Mouse (Mus musculus): ENCODE measurements around the gene Ptprm. TPM values are rescaled to one million over a fixed set of nuclear protein-coding genes. Genes with fewer than 3 reads are reported as not detected.

Ptprm gene
- polyA plus RNA-seq, 1 experiment from 2014 or later = 35.9 TPM

DNA sequence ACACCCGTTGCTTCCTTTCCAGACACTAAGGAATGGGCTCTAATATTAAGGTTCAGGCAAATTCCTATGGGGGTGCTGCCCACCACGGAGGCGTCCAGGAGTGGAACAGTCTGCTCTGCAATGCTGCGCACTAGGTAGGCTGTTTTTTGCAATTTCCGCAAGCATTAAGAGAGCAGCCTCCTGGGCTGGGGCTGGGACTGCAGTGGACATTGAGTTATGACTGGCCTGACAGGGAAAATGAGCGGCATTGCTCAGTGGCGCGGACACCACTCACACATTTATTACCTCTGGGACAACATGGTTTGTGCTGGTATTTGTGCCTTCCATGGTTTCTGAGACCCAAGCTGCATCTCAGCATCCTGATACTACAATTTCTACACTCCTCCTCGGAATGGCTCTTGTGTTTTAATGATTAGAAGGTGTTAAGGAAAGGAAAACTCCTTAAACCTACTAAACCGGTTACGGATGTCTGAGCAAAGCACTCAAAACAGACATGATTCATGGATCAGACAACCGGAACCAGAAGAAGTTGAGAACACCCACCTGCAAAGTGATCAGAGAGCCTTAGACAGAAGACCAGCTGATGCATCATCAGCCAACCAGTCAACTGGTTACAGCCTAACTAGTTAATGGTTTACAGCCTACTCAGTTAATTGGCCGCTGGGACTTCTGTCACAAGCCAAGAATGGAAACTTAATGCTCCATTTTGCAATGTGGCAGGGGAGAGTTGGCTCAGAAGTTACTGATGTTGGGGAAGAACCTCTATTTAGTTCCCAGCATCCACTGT is 76.9 kb downstream of the Ptprm start:
- H3K4me1 ChIP-seq (ENCODE audit: insufficient read depth, low read depth, low read length) = peaks cover 9% of the 10 kb centered on the region; the same call in 1 of the 2 replicates
- no peak for TF ChIP-seq EP300 (IDR thresholded peaks at IDR 0.05)
- no peaks in the 10 kb centered on the region for H3K27me3 ChIP-seq (replicated peaks; ENCODE audit: insufficient read depth, low read length)
- no peaks in the 10 kb centered on the region for H3K36me3 ChIP-seq (ENCODE audit: insufficient read depth, low read length)
- H3K27ac ChIP-seq (ENCODE audit: low read length) = no peak overlapping the region
- DNase-seq (ENCODE audit: low spot score) (no peak), ATAC-seq (no peak)
- H3K4me2 ChIP-seq (replicated peaks; ENCODE audit: low read depth, low read length) = no peak overlapping the region
- H3K4me3 ChIP-seq (ENCODE audit: low read depth, low read length) = no peak overlapping the region
- no peaks in the 10 kb centered on the region for H3K9me3 ChIP-seq (ENCODE audit: low read length)
- no peak overlapping the region for H3K9ac ChIP-seq (replicated peaks; ENCODE audit: low read depth)
- WGBS = 83% methylated on average over 13 of the region's 13 CpGs

DNA sequence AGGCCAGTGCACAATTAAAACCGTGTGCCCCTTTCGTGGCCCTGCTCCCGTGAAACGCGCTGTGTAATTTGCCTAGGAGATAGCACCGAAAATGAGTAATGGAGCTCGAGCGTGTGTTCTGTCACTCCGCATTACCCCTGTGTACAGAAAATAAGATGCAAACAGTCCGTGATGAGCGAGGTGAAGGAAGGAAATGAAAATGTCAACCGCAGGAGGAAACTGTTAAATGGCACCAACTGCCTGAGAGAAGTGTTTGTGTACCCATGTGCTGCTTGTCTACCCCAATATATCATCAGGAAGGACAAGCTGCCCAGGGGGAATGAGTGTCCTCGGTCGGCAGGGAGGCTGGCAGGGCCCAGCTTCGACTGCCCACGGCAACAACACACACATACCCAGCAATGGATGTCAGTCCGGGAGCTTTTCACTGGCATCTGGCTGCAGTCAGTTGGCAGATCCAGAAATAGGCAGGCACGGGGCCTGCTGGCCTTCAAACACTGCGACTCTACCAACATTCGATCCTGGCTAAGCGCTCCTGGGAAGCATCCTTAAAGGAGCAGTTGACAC is 79.6 kb downstream of the Ptprm start:
- DNase-seq (ENCODE audit: low spot score) (no peak), ATAC-seq (no peak)
- Histone ChIP-seq H3K9me3 (ENCODE audit: low read length) (no peaks in the 10 kb centered on the region), H3K4me2 (replicated peaks; ENCODE audit: low read depth, low read length) (no peak overlapping the region), H3K27ac (ENCODE audit: low read length) (no peak overlapping the region), H3K27me3 (replicated peaks; ENCODE audit: insufficient read depth, low read length) (no peaks in the 10 kb centered on the region), H3K36me3 (ENCODE audit: insufficient read depth, low read length) (no peaks in the 10 kb centered on the region), H3K4me1 (ENCODE audit: insufficient read depth, low read depth, low read length) (peaks cover 9% of the 10 kb centered on the region; the same call in 1 of the 2 replicates), H3K9ac (replicated peaks; ENCODE audit: low read depth) (no peak overlapping the region), H3K4me3 (ENCODE audit: low read depth, low read length) (no peak overlapping the region)
- TF ChIP-seq EP300 (IDR thresholded peaks at IDR 0.05) = no peak
- no peak for TF ChIP-seq CTCF (IDR thresholded peaks at IDR 0.05)
- WGBS = 34% methylated on average over 21 of the region's 21 CpGs

DNA sequence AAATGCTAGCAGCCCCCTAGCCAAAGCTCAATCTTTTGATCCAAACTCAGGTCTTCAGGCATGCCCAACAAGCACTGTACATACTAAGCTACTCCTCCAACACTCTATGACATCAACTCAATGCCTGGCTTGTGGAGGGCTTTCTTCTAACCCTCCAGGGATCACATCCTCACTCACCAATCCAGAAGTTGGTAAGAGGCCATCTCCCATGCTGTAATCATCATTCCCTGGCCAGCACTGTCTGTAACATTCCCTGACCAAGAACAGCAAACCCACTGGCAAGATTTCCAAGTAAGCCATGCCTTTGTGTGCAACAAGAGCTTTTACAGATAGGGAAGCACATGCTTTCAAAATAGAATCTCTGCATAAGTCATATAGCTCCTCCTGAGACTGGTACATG is 81.3 kb downstream of the Ptprm start:
- no peak overlapping the region for H3K4me3 ChIP-seq (ENCODE audit: low read depth, low read length)
- H3K27me3 ChIP-seq (replicated peaks; ENCODE audit: insufficient read depth, low read length) = no peaks in the 10 kb centered on the region
- H3K9me3 ChIP-seq (ENCODE audit: low read length) = no peaks in the 10 kb centered on the region
- H3K4me2 ChIP-seq (replicated peaks; ENCODE audit: low read depth, low read length) = no peak overlapping the region
- H3K9ac ChIP-seq (replicated peaks; ENCODE audit: low read depth) = no peak overlapping the region
- no peaks in the 10 kb centered on the region for H3K36me3 ChIP-seq (ENCODE audit: insufficient read depth, low read length)
- TF ChIP-seq CTCF (IDR thresholded peaks at IDR 0.05) (no peak), EP300 (IDR thresholded peaks at IDR 0.05) (no peak)
- peaks cover 9% of the 10 kb centered on the region; the same call in 1 of the 2 replicates for H3K4me1 ChIP-seq (ENCODE audit: insufficient read depth, low read depth, low read length)
- H3K27ac ChIP-seq (ENCODE audit: low read length) = no peak overlapping the region
- DNase-seq (ENCODE audit: low spot score) (no peak), ATAC-seq (no peak)

DNA sequence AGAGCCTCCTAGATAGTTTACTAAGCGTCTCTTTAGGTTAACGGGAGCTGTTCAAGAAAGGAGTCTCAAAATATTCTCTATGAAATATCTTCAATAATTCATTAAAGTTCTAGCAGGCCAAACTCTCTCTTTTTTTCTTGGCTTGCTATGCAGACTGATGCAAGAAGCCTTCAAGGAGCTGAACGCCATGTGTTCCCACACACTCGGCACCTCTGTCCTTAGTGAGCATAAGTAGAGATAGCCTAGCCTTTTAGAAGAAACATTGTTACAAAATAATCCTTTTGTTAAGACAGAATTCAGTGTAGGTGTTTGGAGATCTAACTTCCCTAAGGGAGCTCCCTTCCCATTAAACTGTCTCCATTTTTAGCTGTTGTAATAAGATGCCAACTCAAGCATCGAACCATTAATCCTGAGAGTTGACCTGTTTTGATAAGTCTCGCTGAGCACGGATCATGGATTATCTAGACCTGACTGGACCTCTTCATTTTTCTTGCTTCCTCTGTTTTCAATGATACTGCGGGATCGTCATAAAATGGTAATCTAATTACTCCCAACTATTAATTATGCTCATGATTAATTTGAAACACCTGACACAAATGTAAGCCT is 85.7 kb downstream of the Ptprm start:
- no peak overlapping the region for H3K4me3 ChIP-seq (ENCODE audit: low read depth, low read length)
- ATAC-seq (peak; percentile 46; the same call in 1 of the 2 replicates), DNase-seq (ENCODE audit: low spot score) (peak; percentile 55)
- no peak overlapping the region for H3K4me2 ChIP-seq (replicated peaks; ENCODE audit: low read depth, low read length)
- H3K27ac ChIP-seq (ENCODE audit: low read length) = no peak overlapping the region
- 60% methylated on average over 9 of the region's 9 CpGs for WGBS
- no peaks in the 10 kb centered on the region for H3K27me3 ChIP-seq (replicated peaks; ENCODE audit: insufficient read depth, low read length)
- TF ChIP-seq CTCF (IDR thresholded peaks at IDR 0.05) (no peak), EP300 (IDR thresholded peaks at IDR 0.05) (no peak)
- no peaks in the 10 kb centered on the region for H3K9me3 ChIP-seq (ENCODE audit: low read length)
- H3K4me1 ChIP-seq (ENCODE audit: insufficient read depth, low read depth, low read length) = no peaks in the 10 kb centered on the region; the same call in 1 of the 2 replicates
- H3K9ac ChIP-seq (replicated peaks; ENCODE audit: low read depth) = no peak overlapping the region
- no peaks in the 10 kb centered on the region for H3K36me3 ChIP-seq (ENCODE audit: insufficient read depth, low read length)

DNA sequence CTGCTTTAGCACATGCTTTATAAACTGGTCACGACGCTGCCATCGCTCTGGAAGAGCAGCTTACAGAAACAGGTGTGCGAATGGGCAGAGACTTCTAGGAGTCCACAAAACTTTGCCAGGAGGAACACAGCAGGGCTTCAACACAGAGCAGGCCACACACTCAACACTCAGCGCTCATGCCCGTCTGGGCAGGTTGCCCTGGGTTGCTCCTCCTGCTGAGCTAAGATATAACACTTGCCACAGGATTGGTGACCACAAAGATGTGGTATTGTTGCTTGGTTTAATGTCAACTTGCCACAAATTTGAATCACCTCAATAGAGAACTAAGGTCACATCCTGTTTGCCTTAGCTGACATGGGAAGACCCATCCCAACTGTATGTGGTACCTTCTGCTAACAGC is 88.0 kb downstream of the Ptprm start:
- WGBS = 91% methylated on average over 6 of the region's 6 CpGs
- H3K9me3 ChIP-seq (ENCODE audit: low read length) = no peaks in the 10 kb centered on the region
- DNase-seq (ENCODE audit: low spot score) (no peak), ATAC-seq (no peak)
- H3K9ac ChIP-seq (replicated peaks; ENCODE audit: low read depth) = no peak overlapping the region
- H3K4me1 ChIP-seq (ENCODE audit: insufficient read depth, low read depth, low read length) = peaks cover 4% of the 10 kb centered on the region; the same call in 1 of the 2 replicates
- no peaks in the 10 kb centered on the region for H3K27me3 ChIP-seq (replicated peaks; ENCODE audit: insufficient read depth, low read length)
- H3K4me3 ChIP-seq (ENCODE audit: low read depth, low read length) = no peak overlapping the region
- no peak overlapping the region for H3K27ac ChIP-seq (ENCODE audit: low read length)
- no peak overlapping the region for H3K4me2 ChIP-seq (replicated peaks; ENCODE audit: low read depth, low read length)
- no peaks in the 10 kb centered on the region for H3K36me3 ChIP-seq (ENCODE audit: insufficient read depth, low read length)
- no peak for TF ChIP-seq EP300 (IDR thresholded peaks at IDR 0.05)
- TF ChIP-seq CTCF (IDR thresholded peaks at IDR 0.05) = no peak

DNA sequence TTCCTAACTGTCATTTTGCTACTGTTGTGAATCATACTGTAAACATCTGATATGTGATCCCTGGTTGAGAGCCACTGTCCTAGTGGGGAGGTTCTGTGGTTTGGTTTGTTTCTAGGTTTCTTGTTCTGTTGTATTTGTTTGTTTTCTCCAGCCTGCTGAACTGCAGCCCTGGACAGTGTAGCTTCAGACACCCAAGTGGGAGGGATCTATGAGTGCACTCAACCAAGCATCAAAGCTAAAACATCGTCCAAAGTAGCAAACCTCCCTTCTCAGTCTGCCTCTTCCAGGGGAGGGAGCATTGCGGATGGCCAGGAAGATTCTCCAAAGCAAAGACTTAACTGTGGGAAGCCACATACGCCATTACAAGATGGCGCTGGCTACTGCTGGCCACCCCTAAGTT is 88.7 kb downstream of the Ptprm start:
- H3K9me3 ChIP-seq (ENCODE audit: low read length) = no peaks in the 10 kb centered on the region
- 90% methylated on average over 4 of the region's 4 CpGs for WGBS
- TF ChIP-seq CTCF (IDR thresholded peaks at IDR 0.05) (no peak), EP300 (IDR thresholded peaks at IDR 0.05) (no peak)
- H3K36me3 ChIP-seq (ENCODE audit: insufficient read depth, low read length) = no peaks in the 10 kb centered on the region
- DNase-seq (ENCODE audit: low spot score) = no peak
- H3K4me1 ChIP-seq (ENCODE audit: insufficient read depth, low read depth, low read length) = peaks cover 4% of the 10 kb centered on the region; the same call in 1 of the 2 replicates
- no peaks in the 10 kb centered on the region for H3K27me3 ChIP-seq (replicated peaks; ENCODE audit: insufficient read depth, low read length)
- H3K4me2 ChIP-seq (replicated peaks; ENCODE audit: low read depth, low read length) = no peak overlapping the region
- H3K4me3 ChIP-seq (ENCODE audit: low read depth, low read length) = no peak overlapping the region
- no peak overlapping the region for H3K9ac ChIP-seq (replicated peaks; ENCODE audit: low read depth)
- no peak for ATAC-seq
- H3K27ac ChIP-seq (ENCODE audit: low read length) = no peak overlapping the region
